Mouse (Mus musculus): Measurements from ENCODE around the gene Tmem205.
A peak's percentile ranks its signal among the peaks of the same experiment; 100 is the strongest.

Gene Tmem205

GRCm38 (mm10) chr9:21927208-21927753 lies at the start of gene Tmem205, which contains the start of gene Ccdc159:
Gene Tmem205, minus strand, starts transcription at chr9:21927556.
Gene Ccdc159, plus strand, starts transcription at chr9:21927471.
- peak; percentile 94 for DNase-seq (ENCODE audit: extremely low spot score, low read depth, low spot score)

DNA sequence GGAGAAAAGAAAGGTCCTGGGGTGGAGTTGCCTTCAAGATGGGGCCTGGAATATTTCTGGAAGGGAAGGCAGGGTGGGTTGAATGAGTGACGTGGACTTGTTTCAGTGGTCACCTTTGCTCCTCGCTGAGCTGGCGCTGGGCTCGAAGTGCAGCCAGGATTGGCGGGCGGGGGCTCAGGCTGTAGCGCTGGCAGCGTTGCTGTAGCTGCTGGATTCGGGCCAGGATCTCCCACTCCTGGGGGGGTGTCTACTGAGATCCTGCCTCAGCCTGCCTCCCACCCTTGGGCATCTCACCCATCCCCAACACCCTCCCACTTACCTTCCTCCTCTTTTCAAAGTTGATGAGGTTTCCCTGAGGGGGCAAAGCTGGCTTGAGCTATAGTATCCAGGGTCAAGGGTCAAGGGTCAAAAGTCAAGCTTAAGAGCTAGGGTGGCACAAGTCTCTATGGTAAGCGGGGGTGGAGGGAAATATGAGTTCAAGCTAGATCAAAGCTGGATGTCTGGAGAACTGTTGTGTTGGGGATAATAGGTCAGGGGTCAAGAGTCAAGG lies 49.3 kb upstream of the Tmem205 start:
- no peak for DNase-seq (ENCODE audit: extremely low spot score, low read depth, low spot score)

- no peak for DNase-seq (ENCODE audit: extremely low spot score, low read depth, low spot score)
Measured at GRCm38 (mm10) chr9:21969304-21969703, 41.9 kb upstream of the Tmem205 start.

DNA sequence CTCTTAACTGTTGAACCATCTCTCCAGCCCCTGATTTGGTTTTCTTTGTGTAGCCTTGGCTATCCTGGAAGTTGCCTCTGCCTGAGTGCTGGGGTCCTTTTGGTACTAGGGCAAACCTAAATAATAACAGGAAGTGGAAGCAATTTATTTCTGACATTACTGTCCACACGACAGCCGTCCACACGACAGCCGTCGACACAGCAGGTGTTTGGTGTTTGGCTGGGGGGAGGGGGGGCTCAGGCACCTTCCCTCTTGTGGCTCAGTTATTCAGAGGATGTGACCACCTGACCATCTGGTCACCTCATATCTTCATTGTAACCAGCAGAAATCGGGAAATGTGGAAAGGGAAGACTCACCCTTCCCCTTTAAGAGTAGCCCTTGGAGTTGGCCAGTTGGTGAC lies 41.5 kb upstream of the Tmem205 start:
- no peak for DNase-seq (ENCODE audit: extremely low spot score, low read depth, low spot score)

- no peak for DNase-seq (ENCODE audit: extremely low spot score, low read depth, low spot score)
Measured at GRCm38 (mm10) chr9:21963417-21963816, 36.1 kb upstream of the Tmem205 start, which contains the start of gene Epor. Gene Epor, minus strand, starts transcription at chr9:21963506.

- no peak for DNase-seq (ENCODE audit: extremely low spot score, low read depth, low spot score)
Measured at GRCm38 (mm10) chr9:21962416-21963059, 35.2 kb upstream of the Tmem205 start.

DNA sequence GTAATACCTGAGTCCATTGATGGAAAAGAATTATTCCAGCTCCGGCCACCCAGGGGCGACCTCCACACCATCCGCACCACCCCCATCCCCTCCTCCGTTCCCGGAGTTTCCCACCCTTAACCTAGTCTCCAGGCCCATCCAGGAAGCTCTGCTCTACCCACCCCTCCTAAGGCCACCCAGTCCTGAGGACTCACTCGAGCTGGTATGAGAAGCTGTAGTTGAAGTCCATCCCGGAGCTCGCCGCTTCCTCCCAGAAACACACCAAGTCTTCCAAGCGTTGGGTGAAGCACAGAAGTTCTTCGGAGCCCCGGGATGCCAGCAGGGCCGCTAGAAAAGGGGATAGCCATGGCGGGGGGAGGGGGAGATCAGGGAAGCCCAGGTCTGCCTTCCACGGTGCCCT lies 34.7 kb upstream of the Tmem205 start:
- DNase-seq (ENCODE audit: extremely low spot score, low read depth, low spot score): no peak

DNA sequence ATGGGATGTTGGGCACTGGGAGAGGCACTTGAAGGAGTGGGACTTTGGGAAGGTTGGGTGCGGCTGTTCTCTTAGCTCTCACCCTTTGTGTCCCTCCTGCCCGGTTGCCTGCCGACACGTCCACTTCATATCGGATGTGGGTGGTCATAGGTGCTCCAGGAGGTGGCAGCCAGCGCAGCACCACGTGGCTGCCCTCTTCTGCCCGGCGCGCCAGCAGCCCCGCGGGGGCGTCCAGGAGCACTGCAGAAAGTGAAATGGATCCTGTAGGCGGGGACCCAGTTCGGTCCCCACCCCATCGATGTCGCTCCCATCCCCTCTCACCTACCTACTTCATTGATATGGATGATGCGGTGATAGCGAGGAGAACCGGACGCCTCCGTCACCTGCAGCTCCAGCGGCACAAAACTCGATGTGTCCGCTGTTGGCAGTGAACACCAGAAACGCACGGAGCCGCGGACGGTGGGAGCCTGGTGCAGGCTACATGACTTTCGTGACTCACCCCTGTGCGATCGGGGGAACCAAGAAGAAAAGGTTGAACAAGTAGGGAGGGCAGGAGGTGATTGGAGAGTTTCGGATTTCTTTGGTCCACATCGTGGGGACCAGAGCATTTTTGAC lies 34.1 kb upstream of the Tmem205 start:
- DNase-seq (ENCODE audit: extremely low spot score, low read depth, low spot score): no peak

- no peak for DNase-seq (ENCODE audit: extremely low spot score, low read depth, low spot score)
Measured at GRCm38 (mm10) chr9:21960558-21961208, 33.3 kb upstream of the Tmem205 start.

GRCm38 (mm10) chr9:21960135-21960534 lies 32.8 kb upstream of the Tmem205 start:
- DNase-seq (ENCODE audit: extremely low spot score, low read depth, low spot score): no peak

DNA sequence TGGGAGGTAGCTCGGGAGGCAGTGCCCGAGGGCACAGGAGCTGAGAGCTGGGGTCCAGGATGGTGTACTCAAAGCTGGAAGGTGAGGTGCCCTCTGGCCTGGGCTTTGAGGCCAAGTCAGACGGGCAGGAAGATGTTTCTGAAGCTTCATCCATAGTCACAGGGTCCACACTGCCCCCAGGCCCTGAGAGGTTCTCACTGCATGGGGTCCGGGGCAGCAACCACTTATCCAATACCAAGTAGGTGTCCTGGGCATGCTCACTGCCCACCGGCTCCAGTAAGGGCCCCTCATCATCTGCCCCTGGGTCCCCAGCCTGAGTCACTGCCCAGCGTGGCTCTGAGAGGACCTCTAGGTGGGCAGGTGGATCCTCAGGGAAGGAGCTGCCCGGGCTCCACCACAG lies 31.9 kb upstream of the Tmem205 start:
- no peak for DNase-seq (ENCODE audit: extremely low spot score, low read depth, low spot score)

- no peak for DNase-seq (ENCODE audit: extremely low spot score, low read depth, low spot score)
Measured at GRCm38 (mm10) chr9:21958372-21958771, 31.0 kb upstream of the Tmem205 start.

DNA sequence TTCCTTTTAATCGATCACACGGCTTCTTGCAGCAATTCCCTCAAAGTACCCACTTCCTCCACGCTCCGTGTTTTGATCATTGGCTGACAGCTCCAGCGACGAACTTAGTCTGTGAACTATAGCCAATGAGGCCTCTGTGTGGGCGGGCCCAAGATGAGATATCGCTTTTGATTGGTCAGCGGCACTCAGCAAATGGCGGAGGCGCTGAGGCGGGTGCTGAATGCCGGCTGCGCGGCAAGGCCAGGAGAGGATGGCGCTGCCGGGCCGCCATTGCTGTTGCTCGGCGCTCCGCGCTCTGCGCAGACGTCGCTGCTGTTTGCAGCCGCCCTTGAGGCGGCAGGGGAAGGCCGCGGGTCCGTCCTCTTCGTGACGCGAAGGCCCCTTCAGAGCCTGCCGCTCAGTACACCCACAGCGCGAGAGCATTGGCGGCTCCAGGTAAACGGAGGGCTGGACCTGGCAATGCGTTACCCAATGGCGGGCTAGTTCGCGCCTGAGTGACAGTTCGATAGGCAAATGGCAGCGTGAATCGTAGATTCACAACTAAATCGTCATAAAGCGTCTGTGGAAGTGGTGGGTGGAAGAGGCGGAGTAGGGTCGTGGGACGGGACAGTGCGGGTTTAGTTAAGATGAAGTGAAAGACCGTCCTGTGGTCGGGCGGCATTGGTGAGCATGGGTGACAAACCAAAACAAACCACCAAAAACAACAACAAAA lies 28.4 kb upstream of the Tmem205 start, which contains the start of gene Swsap1:
Gene Swsap1 (plus strand): TSS at position 186 of the 712 bp plus-strand sequence.
- peak; percentile 94 for DNase-seq (ENCODE audit: extremely low spot score, low read depth, low spot score)

DNA sequence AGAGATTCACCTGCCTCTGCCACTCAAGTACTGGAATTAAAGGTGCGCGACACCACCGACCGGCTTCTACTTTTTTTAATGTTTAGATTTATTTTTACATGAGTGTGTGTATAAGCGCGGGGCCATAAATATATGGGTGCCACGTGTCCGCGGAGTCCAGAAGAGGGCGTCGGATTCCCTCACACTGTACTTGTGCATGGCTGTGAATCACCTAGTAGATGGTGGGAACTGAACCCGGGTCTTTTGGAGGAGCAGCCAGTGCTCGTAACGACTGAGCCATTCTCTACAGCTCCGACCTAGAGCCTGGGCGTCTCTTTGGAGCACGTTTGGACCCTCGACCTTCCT lies 27.8 kb upstream of the Tmem205 start:
- no peak for DNase-seq (ENCODE audit: extremely low spot score, low read depth, low spot score)

DNA sequence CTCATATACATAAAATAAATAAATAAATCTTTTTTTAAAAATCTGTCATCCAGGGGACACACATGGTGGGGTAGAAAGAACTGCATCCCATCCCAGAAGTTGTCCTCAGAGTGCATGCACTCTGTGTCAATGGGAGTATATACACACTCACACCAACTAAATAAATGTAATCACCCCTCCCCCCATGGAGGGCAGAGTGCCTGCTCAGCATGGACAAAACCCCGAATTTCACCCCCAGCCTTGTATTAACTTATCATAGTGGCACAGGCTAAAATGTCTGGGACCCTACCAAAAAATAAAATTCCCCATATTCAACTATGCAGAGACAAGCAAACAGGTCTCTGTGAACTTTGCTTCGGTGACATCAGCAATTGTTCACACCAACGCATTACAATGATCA lies 27.3 kb upstream of the Tmem205 start:
- no peak for DNase-seq (ENCODE audit: extremely low spot score, low read depth, low spot score)

DNA sequence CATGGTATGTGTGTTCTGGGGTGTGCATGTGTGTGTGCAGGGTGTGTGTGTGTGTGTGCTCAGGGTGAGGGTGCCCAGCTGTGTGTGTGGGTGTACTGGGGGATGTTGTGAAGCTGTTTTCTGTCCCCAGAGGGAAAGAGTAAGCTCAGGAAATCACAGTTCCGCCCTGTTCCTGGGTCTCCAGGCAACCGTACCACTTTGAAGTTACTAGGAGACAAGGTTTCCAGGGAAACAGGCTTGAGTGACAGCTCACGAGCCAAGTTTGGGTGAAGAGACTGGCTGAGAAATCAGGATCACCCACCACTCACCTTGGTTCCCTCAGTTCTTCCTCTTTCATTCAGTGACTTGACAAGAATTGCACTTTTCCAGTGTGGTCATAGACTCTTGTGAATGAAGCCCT lies 26.2 kb upstream of the Tmem205 start:
- no peak for DNase-seq (ENCODE audit: extremely low spot score, low read depth, low spot score)

DNA sequence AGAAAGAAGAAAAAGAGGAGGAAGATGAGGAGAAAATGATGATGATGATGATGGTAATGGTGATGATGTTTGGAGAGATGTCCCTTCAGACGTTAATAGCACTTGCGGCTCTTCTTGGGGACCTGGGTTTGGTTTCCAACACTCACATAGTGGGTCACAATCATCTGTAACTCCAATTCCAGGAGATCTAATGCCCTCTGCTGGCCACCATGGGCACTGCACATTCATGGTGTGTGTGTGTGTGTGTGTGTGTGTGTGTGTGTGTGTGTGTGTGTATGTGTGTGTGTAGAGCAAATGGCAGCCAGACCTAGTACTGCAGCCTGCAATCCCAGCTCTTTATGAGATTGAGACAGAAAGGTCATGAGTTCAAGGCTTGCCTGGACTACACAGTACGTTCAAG lies 24.6 kb upstream of the Tmem205 start:
- no peak for DNase-seq (ENCODE audit: extremely low spot score, low read depth, low spot score)

DNA sequence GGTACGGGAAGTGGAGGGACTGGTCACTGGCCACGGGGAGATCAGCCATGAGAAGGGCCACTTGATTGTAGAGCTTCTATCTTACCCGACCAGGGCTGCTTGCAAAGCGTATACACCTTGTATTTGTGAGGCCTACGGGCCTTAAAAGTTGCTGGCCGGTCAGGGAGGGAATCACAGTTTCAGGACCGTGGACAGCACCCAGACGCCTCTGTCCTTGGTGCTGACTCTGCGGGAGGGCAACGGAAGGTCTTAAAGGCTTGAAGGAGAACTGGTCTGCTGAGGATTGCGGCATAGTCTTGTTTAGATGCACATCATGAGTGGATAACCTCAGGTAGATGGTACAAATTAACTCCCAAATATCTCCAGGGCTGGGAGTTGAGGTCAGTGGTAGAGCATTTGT lies 23.0 kb upstream of the Tmem205 start:
- DNase-seq (ENCODE audit: extremely low spot score, low read depth, low spot score): no peak

GRCm38 (mm10) chr9:21948790-21949189 lies 21.4 kb upstream of the Tmem205 start:
- DNase-seq (ENCODE audit: extremely low spot score, low read depth, low spot score): no peak

DNA sequence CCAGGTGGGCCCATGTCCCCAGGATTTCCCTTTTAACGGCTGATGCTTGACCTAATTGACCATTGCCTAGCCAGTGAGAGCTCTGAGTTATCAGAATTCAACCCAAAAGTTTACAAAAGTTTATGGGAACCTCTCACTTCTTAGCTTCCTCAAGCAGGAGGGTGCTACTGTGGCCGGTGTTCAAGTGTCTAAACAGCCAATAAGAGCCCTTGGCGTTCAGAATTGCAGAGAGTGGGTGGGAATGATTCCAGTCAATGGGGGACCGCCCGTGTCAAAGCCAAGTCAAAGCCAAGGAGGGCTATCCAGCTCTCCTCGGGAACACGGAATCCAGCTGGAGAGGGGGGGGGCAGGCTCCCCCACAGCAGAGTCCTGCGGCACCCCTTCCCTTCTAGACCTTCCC lies 20.8 kb upstream of the Tmem205 start:
- no peak for DNase-seq (ENCODE audit: extremely low spot score, low read depth, low spot score)

GRCm38 (mm10) chr9:21947540-21948130 lies 20.3 kb upstream of the Tmem205 start:
- DNase-seq (ENCODE audit: extremely low spot score, low read depth, low spot score): no peak

Measured in hindlimb bud, embryonic 11.5 days (tissue).